Mouse (Mus musculus) cerebellum, adult 2 months (tissue): ENCODE results near the gene Ube2n.

Source experiments
- CTCF ChIP-seq: fragments of 200-500 bp; IDR thresholded peaks from 2 replicates; pipeline ENCODE4 v1.5.1; 2011; ENCODE audit warnings: low read depth, mild to moderate bottlenecking, control low read depth, low read length, moderate library complexity, borderline replicate concordance; ENCODE audit not compliant: insufficient read depth
- POLR2A ChIP-seq: fragments of 200-500 bp; IDR thresholded peaks from 2 replicates; pipeline ENCODE4 v1.6.1; 2011; ENCODE audit warnings: low read length, control low read depth, borderline replicate concordance; ENCODE audit not compliant: insufficient read depth

- no peak for TF ChIP-seq CTCF
- peak; percentile 69 for TF ChIP-seq POLR2A
Observed at GRCm38 (mm10) chr10:95501463-95502081, 13.4 kb upstream of the Ube2n start, which contains the start of gene Mrpl42.
